Mouse (Mus musculus): ENCODE data around the gene Olfr1393. TPM values are rescaled to one million over a fixed set of nuclear protein-coding genes. Genes with fewer than 3 reads are reported as not detected.
A peak's percentile ranks its signal among the peaks of the same experiment; 100 is the strongest.

Olfr1393 gene
- not detected in 2 replicates for polyA plus RNA-seq (2015; fragmentation: Nextera tagmentation; extraction: Ambion mirVana)

DNA sequence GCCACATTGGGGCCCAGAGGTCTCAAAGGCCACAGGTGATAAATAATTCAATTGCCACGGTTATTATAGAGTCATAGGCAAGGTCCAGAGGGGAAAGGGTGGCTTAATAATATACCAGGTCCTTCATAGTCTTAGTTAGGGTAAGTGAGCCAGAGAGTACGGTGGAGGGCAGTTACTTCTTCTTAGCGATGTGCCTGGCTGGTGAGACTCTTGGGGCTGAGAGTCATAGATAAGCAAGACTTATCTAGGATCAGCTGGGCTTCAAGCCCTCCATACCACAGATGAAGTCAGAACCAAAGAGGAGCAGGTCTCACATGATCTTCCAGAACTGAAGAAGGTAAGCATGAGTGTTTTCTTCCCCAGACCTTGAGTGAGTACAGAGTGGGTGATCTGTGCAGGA, at the start of gene Olfr1393:
Gene Olfr1393, plus strand, starts transcription at position 83 of the 400 bp plus-strand sequence.
- Histone ChIP-seq H3K27ac (no peak within 1 kb of the TSS), H3K4me2 (no peak within 1 kb of the TSS), H3K9me3 (replicated peaks) (no peaks in the 10 kb centered on the region), H3K27me3 (no peaks in the 10 kb centered on the region), H3K4me3 (replicated peaks) (no peak within 1 kb of the TSS), H3K36me3 (no peaks in the 10 kb centered on the region), H3K4me1 (replicated peaks) (no peaks in the 10 kb centered on the region), H3K9ac (no peak within 1 kb of the TSS)
- DNase-seq: no peak
- 20% methylated on average over 3 of the region's 3 CpGs for WGBS (ENCODE audit: insufficient replicate concordance)
- ATAC-seq (ENCODE audit: low read depth): no peak

DNA sequence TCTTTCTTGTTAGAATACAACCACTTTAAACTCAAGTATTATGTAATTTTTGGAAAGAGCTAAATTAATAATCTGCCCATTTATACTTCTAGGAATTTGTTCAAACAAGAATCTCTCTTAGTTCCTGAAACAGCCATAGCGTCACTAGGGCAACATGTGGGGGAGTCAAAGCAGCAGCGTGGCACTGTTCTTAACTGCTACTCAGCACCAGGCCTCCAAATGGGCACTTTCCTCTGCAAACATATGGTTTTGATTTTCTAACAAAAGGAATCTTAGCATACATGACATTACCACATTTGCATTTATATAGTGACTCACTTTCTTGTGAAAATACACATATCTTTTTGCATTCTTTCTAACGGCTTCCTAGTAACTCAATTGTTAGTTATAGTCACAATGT, 45.3 kb upstream of the Olfr1393 start:
- H3K9ac ChIP-seq: no peak overlapping the region
- H3K36me3 ChIP-seq: no peaks in the 10 kb centered on the region
- peaks cover 4% of the 10 kb centered on the region; the same call in 1 of the 2 replicates for H3K27me3 ChIP-seq
- H3K4me1 ChIP-seq (replicated peaks): no peaks in the 10 kb centered on the region
- DNase-seq: no peak
- no peak overlapping the region for H3K4me3 ChIP-seq (replicated peaks)
- H3K4me2 ChIP-seq: no peak overlapping the region
- no peak for ATAC-seq (ENCODE audit: low read depth)
- WGBS (ENCODE audit: insufficient replicate concordance): 75% methylated on average over 3 of the region's 3 CpGs
- no peak overlapping the region for H3K27ac ChIP-seq
- H3K9me3 ChIP-seq (replicated peaks): no peaks in the 10 kb centered on the region

DNA sequence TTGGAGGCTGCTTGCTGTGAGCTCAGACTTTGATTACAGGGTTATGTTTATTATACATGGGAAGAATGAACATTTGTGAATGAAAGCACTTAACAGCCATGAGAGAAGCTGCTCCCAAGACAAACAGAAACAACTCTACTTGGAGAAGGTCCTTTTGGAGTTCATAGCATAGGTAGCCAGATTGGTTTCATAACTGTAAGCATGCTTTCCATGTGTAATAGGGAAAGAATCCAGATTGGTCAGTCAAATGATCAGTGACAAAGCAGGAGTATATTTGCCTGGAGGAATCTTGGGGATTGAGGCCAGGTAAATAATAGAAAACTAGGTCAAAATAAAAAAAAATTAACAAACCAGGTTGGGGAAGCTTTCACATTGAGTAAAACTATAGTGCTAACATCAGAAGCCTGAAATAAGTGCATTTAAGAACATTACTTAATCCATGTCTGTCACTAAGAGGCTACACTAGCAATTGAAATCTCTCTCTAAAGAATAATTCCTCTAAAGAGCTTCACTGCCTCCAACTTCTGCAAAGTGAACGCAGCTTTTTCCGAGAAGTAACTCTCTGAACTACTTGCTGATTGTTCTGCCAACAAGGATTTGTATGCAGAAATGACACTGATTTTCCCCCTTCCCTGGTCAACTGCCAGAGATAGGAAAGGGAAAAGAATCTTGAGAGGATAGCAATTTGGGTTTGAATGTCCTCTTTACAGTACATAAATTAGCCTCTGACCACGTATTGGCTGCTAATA, 42.5 kb upstream of the Olfr1393 start:
- no peak overlapping the region for H3K4me3 ChIP-seq (replicated peaks)
- 51% methylated on average over 3 of the region's 3 CpGs for WGBS (ENCODE audit: insufficient replicate concordance)
- peaks cover 6% of the 10 kb centered on the region; the same call in 1 of the 2 replicates for H3K4me1 ChIP-seq (replicated peaks)
- peaks cover 4% of the 10 kb centered on the region; the same call in 1 of the 2 replicates for H3K27me3 ChIP-seq
- DNase-seq: no peak
- no peaks in the 10 kb centered on the region for H3K9me3 ChIP-seq (replicated peaks)
- no peak overlapping the region for H3K27ac ChIP-seq
- no peak overlapping the region for H3K9ac ChIP-seq
- ATAC-seq (ENCODE audit: low read depth): no peak
- H3K36me3 ChIP-seq: no peaks in the 10 kb centered on the region
- H3K4me2 ChIP-seq: no peak overlapping the region

DNA sequence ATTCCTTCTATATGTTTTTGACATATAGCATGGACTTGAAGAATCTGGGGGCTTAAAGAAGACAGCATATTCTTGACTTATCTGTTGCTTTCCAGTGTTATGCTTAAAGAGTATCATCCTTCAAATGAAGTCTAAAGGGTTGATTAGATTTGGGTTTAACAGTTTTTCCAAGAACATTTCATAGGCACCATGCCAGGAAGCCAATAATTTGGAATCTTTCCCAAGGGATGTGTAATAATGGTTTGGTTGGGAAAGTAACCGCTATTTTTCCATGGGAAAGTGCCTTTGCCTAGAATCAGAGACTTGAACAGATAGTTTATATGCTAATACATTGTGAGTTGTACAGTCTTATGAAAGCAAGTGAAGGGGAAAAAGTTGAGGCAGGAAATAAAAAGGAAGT, 41.2 kb upstream of the Olfr1393 start:
- Histone ChIP-seq H3K27me3 (peaks cover 4% of the 10 kb centered on the region; the same call in 1 of the 2 replicates), H3K4me3 (replicated peaks) (no peak overlapping the region), H3K27ac (no peak overlapping the region), H3K9ac (no peak overlapping the region), H3K4me2 (no peak overlapping the region), H3K4me1 (replicated peaks) (peaks cover 13% of the 10 kb centered on the region), H3K36me3 (no peaks in the 10 kb centered on the region), H3K9me3 (replicated peaks) (no peaks in the 10 kb centered on the region)
- no peak for DNase-seq
- 71% methylated on average over 1 of the region's 1 CpGs for WGBS (ENCODE audit: insufficient replicate concordance)
- ATAC-seq (ENCODE audit: low read depth): no peak

GRCm38 (mm10) chr11:49237532-49237931, 40.6 kb upstream of the Olfr1393 start:
- Histone ChIP-seq H3K36me3 (no peaks in the 10 kb centered on the region), H3K4me1 (replicated peaks) (peaks cover 18% of the 10 kb centered on the region), H3K9me3 (replicated peaks) (no peaks in the 10 kb centered on the region), H3K27ac (no peak overlapping the region), H3K4me2 (no peak overlapping the region), H3K4me3 (replicated peaks) (no peak overlapping the region), H3K27me3 (peaks cover 4% of the 10 kb centered on the region; the same call in 1 of the 2 replicates), H3K9ac (no peak overlapping the region)
- WGBS (ENCODE audit: insufficient replicate concordance): 32% methylated on average over 2 of the region's 2 CpGs
- no peak for ATAC-seq (ENCODE audit: low read depth)
- no peak for DNase-seq

DNA sequence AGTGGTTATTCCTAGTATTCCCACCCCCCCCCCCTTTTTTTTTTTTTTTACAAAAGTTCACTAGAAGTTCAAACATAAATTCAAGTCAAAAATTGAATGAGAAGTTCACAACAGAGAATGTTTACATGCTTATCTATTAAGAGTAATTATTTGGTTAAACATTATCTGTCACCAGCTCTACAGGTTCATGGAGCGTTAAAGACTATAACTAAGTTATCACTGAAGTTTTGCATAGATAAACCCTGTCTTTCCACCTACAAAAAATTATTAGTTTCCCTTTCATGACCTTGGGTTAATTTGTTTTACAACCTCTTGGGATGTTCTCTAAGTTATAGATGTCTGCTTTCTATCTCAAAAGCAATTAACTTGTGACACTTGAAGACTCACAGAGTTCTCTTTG, 37.8 kb upstream of the Olfr1393 start:
- H3K27ac ChIP-seq: no peak overlapping the region
- H3K9ac ChIP-seq: no peak overlapping the region
- ATAC-seq (ENCODE audit: low read depth) (no peak), DNase-seq (no peak)
- no peaks in the 10 kb centered on the region for H3K9me3 ChIP-seq (replicated peaks)
- H3K4me2 ChIP-seq: no peak overlapping the region
- H3K4me3 ChIP-seq (replicated peaks): no peak overlapping the region
- peaks cover 4% of the 10 kb centered on the region; the same call in 1 of the 2 replicates for H3K27me3 ChIP-seq
- H3K36me3 ChIP-seq: no peaks in the 10 kb centered on the region
- 41% methylated on average over 1 of the region's 1 CpGs for WGBS (ENCODE audit: insufficient replicate concordance)
- peaks cover 39% of the 10 kb centered on the region for H3K4me1 ChIP-seq (replicated peaks)

DNA sequence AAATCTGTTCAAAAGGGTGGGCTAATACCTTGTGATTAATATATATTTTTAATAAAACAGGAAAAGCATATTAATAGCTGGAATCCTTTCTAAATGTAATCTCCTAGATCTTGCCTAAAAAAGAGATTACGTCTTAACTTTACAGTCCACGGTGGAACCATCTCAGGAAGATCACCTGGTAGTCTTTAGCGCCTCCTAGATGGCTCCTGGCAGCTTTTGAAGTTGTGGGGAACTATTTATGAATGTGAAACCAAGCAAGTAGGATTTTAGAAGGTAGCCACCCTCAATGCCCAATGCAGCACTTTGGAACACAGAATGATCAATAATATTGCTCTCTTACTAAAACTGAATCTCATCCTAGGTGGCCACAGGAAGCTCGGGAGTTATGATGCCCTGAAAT, 37.2 kb upstream of the Olfr1393 start:
- Histone ChIP-seq H3K9ac (no peak overlapping the region), H3K27ac (no peak overlapping the region), H3K36me3 (no peaks in the 10 kb centered on the region), H3K9me3 (replicated peaks) (no peaks in the 10 kb centered on the region), H3K4me2 (no peak overlapping the region), H3K4me1 (replicated peaks) (peaks cover 44% of the 10 kb centered on the region), H3K27me3 (peaks cover 4% of the 10 kb centered on the region; the same call in 1 of the 2 replicates), H3K4me3 (replicated peaks) (no peak overlapping the region)
- DNase-seq: no peak
- WGBS (ENCODE audit: insufficient replicate concordance): 50% methylated on average over 4 of the region's 4 CpGs
- ATAC-seq (ENCODE audit: low read depth): no peak

DNA sequence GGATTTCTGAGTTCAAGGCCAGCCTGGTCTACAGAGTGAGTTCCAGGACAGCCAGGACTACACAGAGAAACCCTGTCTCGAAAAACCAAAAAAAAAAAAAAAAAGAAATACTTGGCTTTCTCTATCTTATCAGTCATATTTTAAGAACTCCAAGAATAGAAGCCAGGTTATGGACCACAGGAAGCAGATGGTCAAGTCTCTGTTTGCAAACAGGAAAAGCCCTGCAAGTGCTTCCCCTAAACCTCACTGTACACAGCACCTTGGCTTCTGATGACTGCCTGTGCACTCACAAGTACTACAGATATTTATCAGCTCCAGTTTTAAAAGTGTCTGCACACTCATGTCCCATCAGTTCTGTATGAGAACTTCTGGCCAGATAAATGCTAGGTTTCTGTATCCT, 36.6 kb upstream of the Olfr1393 start:
- no peak for DNase-seq

GRCm38 (mm10) chr11:49242944-49243626, 35.0 kb upstream of the Olfr1393 start:
- Histone ChIP-seq H3K4me1 (replicated peaks) (peaks cover 67% of the 10 kb centered on the region), H3K27ac (peak overlapping the region; percentile 91), H3K9ac (peak overlapping the region; percentile 75), H3K27me3 (no peaks in the 10 kb centered on the region), H3K4me3 (replicated peaks) (peak overlapping the region; percentile 65), H3K36me3 (no peaks in the 10 kb centered on the region), H3K9me3 (replicated peaks) (no peaks in the 10 kb centered on the region), H3K4me2 (peak overlapping the region; percentile 91)
- ATAC-seq (ENCODE audit: low read depth): no peak
- WGBS (ENCODE audit: insufficient replicate concordance): 17% methylated on average over 11 of the region's 11 CpGs
- no peak for DNase-seq

More for the DNA sequence above, 36.6 kb upstream of the Olfr1393 start:
- ATAC-seq (ENCODE audit: low read depth): no peak
- WGBS (ENCODE audit: insufficient replicate concordance): 0% methylated on average over 1 of the region's 1 CpGs
- Histone ChIP-seq H3K9me3 (replicated peaks) (no peaks in the 10 kb centered on the region), H3K4me3 (replicated peaks) (no peak overlapping the region), H3K27me3 (peaks cover 4% of the 10 kb centered on the region; the same call in 1 of the 2 replicates), H3K36me3 (no peaks in the 10 kb centered on the region), H3K27ac (no peak overlapping the region), H3K9ac (no peak overlapping the region), H3K4me1 (replicated peaks) (peaks cover 50% of the 10 kb centered on the region), H3K4me2 (no peak overlapping the region)

GRCm38 (mm10) chr11:49243727-49244594, 34.1 kb upstream of the Olfr1393 start, which contains the start of gene Mgat1:
Gene Mgat1, plus strand, starts transcription at chr11:49244191.
- Histone ChIP-seq H3K9me3 (replicated peaks) (no peaks in the 10 kb centered on the region), H3K27ac (peak within 1 kb of the TSS; percentile 91), H3K27me3 (no peaks in the 10 kb centered on the region), H3K9ac (peak within 1 kb of the TSS; percentile 75), H3K4me1 (replicated peaks) (peaks cover 75% of the 10 kb centered on the region), H3K4me3 (replicated peaks) (peak within 1 kb of the TSS; percentile 65), H3K4me2 (peak within 1 kb of the TSS; percentile 91), H3K36me3 (no peaks in the 10 kb centered on the region)
- WGBS (ENCODE audit: insufficient replicate concordance): under 1% methylated on average over 56 of the region's 60 CpGs
- DNase-seq: peak; percentile 87
- peak; percentile 88 for ATAC-seq (ENCODE audit: low read depth)

DNA sequence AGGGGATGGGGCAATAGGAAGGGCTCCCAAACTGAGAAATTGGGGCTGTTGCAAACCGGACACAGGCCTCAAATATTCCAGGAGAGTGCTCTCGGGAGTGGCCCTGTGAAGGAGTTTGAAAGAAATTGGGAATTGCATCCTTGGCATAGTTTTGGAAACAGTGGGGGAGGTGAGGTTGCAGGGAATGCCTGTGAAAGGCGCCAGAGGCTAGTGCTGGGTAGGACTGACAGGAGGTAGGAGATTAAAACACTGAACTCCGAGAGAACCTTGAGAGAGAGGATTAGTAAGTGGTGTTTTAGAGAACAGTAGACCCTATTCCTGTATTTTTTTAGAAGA, 33.5 kb upstream of the Olfr1393 start:
- H3K36me3 ChIP-seq: no peaks in the 10 kb centered on the region
- peak overlapping the region; percentile 91 for H3K4me2 ChIP-seq
- peaks cover 81% of the 10 kb centered on the region for H3K4me1 ChIP-seq (replicated peaks)
- WGBS (ENCODE audit: insufficient replicate concordance): 3% methylated on average over 4 of the region's 4 CpGs
- no peak for DNase-seq
- no peak for ATAC-seq (ENCODE audit: low read depth)
- peak overlapping the region; percentile 65 for H3K4me3 ChIP-seq (replicated peaks)
- H3K9me3 ChIP-seq (replicated peaks): no peaks in the 10 kb centered on the region
- H3K27ac ChIP-seq: peak overlapping the region; percentile 91
- H3K9ac ChIP-seq: peak overlapping the region; percentile 75
- H3K27me3 ChIP-seq: no peaks in the 10 kb centered on the region

Data from liver, embryonic 13.5 days (tissue).